Mouse (Mus musculus) neural tube, embryonic 15.5 days (tissue): ENCODE results near the gene Fam178b. TPM values are rescaled to one million over a fixed set of nuclear protein-coding genes. Genes with fewer than 3 reads are reported as not detected.
"Not testable (repeated sequence)": the region's sequence is repeated elsewhere in the genome, so short reads cannot be mapped to it uniquely, and the experiment has no call there.

Experiments used
- ATAC-seq: fragments of 200-750 bp; cut with Nextera tagmentation; 2 replicates; pipeline ENCODE4 v1.8.0; 2017; ENCODE audit warnings: mild to moderate bottlenecking, moderate TSS enrichment, moderate library complexity; ENCODE audit not compliant: low FRiP score
- H3K27ac ChIP-seq: fragments of 300-500 bp; sonication (generic); replicated peaks from 2 replicates; pipeline ENCODE4 v1.5.1; 2015; ENCODE audit warnings: mild to moderate bottlenecking, inconsistent platforms
- H3K27me3 ChIP-seq: fragments of 300-500 bp; sonication (generic); replicated peaks from 2 replicates; pipeline ENCODE4 v1.6.1; 2015; ENCODE audit warnings: inconsistent platforms
- H3K36me3 ChIP-seq: fragments of 300-500 bp; sonication (generic); 2 replicates; pipeline ENCODE4 v1.6.1; 2015; ENCODE audit warnings: inconsistent platforms
- H3K4me1 ChIP-seq: fragments of 300-500 bp; sonication (generic); 2 replicates; pipeline ENCODE4 v1.6.1; 2015; ENCODE audit warnings: inconsistent platforms
- H3K4me2 ChIP-seq: fragments of 300-500 bp; sonication (generic); 2 replicates; pipeline ENCODE4 v1.6.1; 2015; ENCODE audit warnings: inconsistent platforms, mild to moderate bottlenecking, moderate library complexity
- H3K4me3 ChIP-seq: fragments of 300-500 bp; sonication (generic); replicated peaks from 2 replicates; pipeline ENCODE4 v1.5.1; 2015; ENCODE audit warnings: mild to moderate bottlenecking, inconsistent platforms
- H3K9ac ChIP-seq: fragments of 300-500 bp; sonication (generic); replicated peaks from 2 replicates; pipeline ENCODE4 v1.6.1; 2015; ENCODE audit warnings: mild to moderate bottlenecking, inconsistent platforms
- H3K9me3 ChIP-seq: fragments of 300-500 bp; sonication (generic); replicated peaks from 2 replicates; pipeline ENCODE4 v1.6.1; 2016; ENCODE audit warnings: inconsistent platforms
- WGBS: fragments of 180-500 bp; shearing (Covaris S2); methylation state at CpG from one replicate; pipeline ENCODE4 v1.1.7; 2015; ENCODE audit warnings: mixed read lengths; 5-methylcytosine and 5-hydroxymethylcytosine counted together
- polyA plus RNA-seq: library from polyadenylated mRNA; unstranded; fragments of >200 nt; fragmentation: Nextera tagmentation; extraction: Ambion mirVana; gene quantifications from 2 replicates; pipeline ENCODE4 v1.2.1, GENCODE M21; 2015

The Fam178b gene
- polyA plus RNA-seq, 1 experiment from 2014 or later = 0.27 TPM

- H3K4me3 ChIP-seq, H3K9ac ChIP-seq, H3K27me3 ChIP-seq, H3K36me3 ChIP-seq, ATAC-seq, H3K4me2 ChIP-seq, H3K4me1 ChIP-seq, H3K9me3 ChIP-seq, H3K27ac ChIP-seq: not testable (repeated sequence)
- 62% methylated on average over 4 of the region's 4 CpGs for WGBS
Observed at GRCm38 (mm10) chr1:36668007-36668406, 15.0 kb downstream of the Fam178b start.

GRCm38 (mm10) chr1:36665934-36666333, 17.0 kb downstream of the Fam178b start:
- 41% methylated on average over 4 of the region's 4 CpGs for WGBS
- no peaks in the 10 kb centered on the region for H3K27me3 ChIP-seq
- H3K4me2 ChIP-seq = no peak overlapping the region
- no peaks in the 10 kb centered on the region for H3K9me3 ChIP-seq
- no peak overlapping the region for H3K27ac ChIP-seq
- H3K4me3 ChIP-seq = no peak overlapping the region
- H3K36me3 ChIP-seq = no peaks in the 10 kb centered on the region
- H3K4me1 ChIP-seq = no peaks in the 10 kb centered on the region
- ATAC-seq = no peak
- H3K9ac ChIP-seq = no peak overlapping the region

- Histone ChIP-seq H3K4me2 (no peak overlapping the region), H3K4me1 (no peaks in the 10 kb centered on the region), H3K27me3 (no peaks in the 10 kb centered on the region), H3K36me3 (no peaks in the 10 kb centered on the region), H3K9ac (no peak overlapping the region), H3K4me3 (no peak overlapping the region), H3K27ac (no peak overlapping the region), H3K9me3 (no peaks in the 10 kb centered on the region)
- ATAC-seq = no peak
- WGBS = 66% methylated on average over 11 of the region's 11 CpGs
Observed at GRCm38 (mm10) chr1:36665165-36665723, 17.7 kb downstream of the Fam178b start.

- Histone ChIP-seq H3K4me2 (no peak overlapping the region), H3K27me3 (no peaks in the 10 kb centered on the region), H3K36me3 (no peaks in the 10 kb centered on the region), H3K4me1 (no peaks in the 10 kb centered on the region), H3K9me3 (no peaks in the 10 kb centered on the region), H3K9ac (no peak overlapping the region), H3K27ac (no peak overlapping the region), H3K4me3 (no peak overlapping the region)
- no peak for ATAC-seq
- WGBS = 76% methylated on average over 4 of the region's 4 CpGs
Observed at GRCm38 (mm10) chr1:36664457-36664856, 18.5 kb downstream of the Fam178b start.

GRCm38 (mm10) chr1:36658621-36659399, 24.2 kb downstream of the Fam178b start:
- Histone ChIP-seq H3K4me1 (no peaks in the 10 kb centered on the region), H3K36me3 (no peaks in the 10 kb centered on the region), H3K9me3 (no peaks in the 10 kb centered on the region), H3K4me2 (no peak overlapping the region), H3K9ac (no peak overlapping the region), H3K27ac (no peak overlapping the region), H3K27me3 (no peaks in the 10 kb centered on the region), H3K4me3 (no peak overlapping the region)
- no peak for ATAC-seq
- WGBS = 85% methylated on average over 7 of the region's 7 CpGs

GRCm38 (mm10) chr1:36657658-36658415, 25.1 kb downstream of the Fam178b start:
- no peaks in the 10 kb centered on the region for H3K27me3 ChIP-seq
- 81% methylated on average over 4 of the region's 4 CpGs for WGBS
- H3K4me2 ChIP-seq = no peak overlapping the region
- no peaks in the 10 kb centered on the region for H3K36me3 ChIP-seq
- no peak overlapping the region for H3K4me3 ChIP-seq
- H3K9me3 ChIP-seq = no peaks in the 10 kb centered on the region
- no peak overlapping the region for H3K9ac ChIP-seq
- no peak for ATAC-seq
- no peaks in the 10 kb centered on the region for H3K4me1 ChIP-seq
- no peak overlapping the region for H3K27ac ChIP-seq

GRCm38 (mm10) chr1:36656233-36656632, 26.8 kb downstream of the Fam178b start:
- no peak for ATAC-seq
- no peak overlapping the region for H3K27ac ChIP-seq
- H3K4me1 ChIP-seq = no peaks in the 10 kb centered on the region
- H3K4me2 ChIP-seq = no peak overlapping the region
- no peaks in the 10 kb centered on the region for H3K36me3 ChIP-seq
- H3K27me3 ChIP-seq = no peaks in the 10 kb centered on the region
- no peaks in the 10 kb centered on the region for H3K9me3 ChIP-seq
- 95% methylated on average over 3 of the region's 3 CpGs for WGBS
- H3K9ac ChIP-seq = no peak overlapping the region
- no peak overlapping the region for H3K4me3 ChIP-seq

GRCm38 (mm10) chr1:36655039-36655438, 27.9 kb downstream of the Fam178b start:
- Histone ChIP-seq H3K9ac (no peak overlapping the region), H3K27ac (no peak overlapping the region), H3K36me3 (no peaks in the 10 kb centered on the region), H3K27me3 (no peaks in the 10 kb centered on the region), H3K4me1 (no peaks in the 10 kb centered on the region), H3K4me2 (no peak overlapping the region), H3K4me3 (no peak overlapping the region), H3K9me3 (no peaks in the 10 kb centered on the region)
- no peak for ATAC-seq
- WGBS = 82% methylated on average over 5 of the region's 5 CpGs

GRCm38 (mm10) chr1:36647631-36648030, 35.4 kb downstream of the Fam178b start:
- H3K27me3 ChIP-seq = no peaks in the 10 kb centered on the region
- no peak for ATAC-seq
- WGBS = 60% methylated on average over 5 of the region's 5 CpGs
- H3K4me3 ChIP-seq = no peak overlapping the region
- H3K4me2 ChIP-seq = no peak overlapping the region
- H3K9ac ChIP-seq = no peak overlapping the region
- H3K9me3 ChIP-seq = no peaks in the 10 kb centered on the region
- H3K36me3 ChIP-seq = no peaks in the 10 kb centered on the region
- no peak overlapping the region for H3K27ac ChIP-seq
- no peaks in the 10 kb centered on the region for H3K4me1 ChIP-seq

GRCm38 (mm10) chr1:36646285-36646684, 36.7 kb downstream of the Fam178b start:
- no peaks in the 10 kb centered on the region for H3K36me3 ChIP-seq
- H3K27ac ChIP-seq = no peak overlapping the region
- H3K4me3 ChIP-seq = no peak overlapping the region
- no peaks in the 10 kb centered on the region for H3K9me3 ChIP-seq
- H3K4me2 ChIP-seq = no peak overlapping the region
- H3K27me3 ChIP-seq = no peaks in the 10 kb centered on the region
- H3K4me1 ChIP-seq = no peaks in the 10 kb centered on the region
- no peak overlapping the region for H3K9ac ChIP-seq
- ATAC-seq = no peak
- WGBS = 62% methylated on average over 3 of the region's 3 CpGs

GRCm38 (mm10) chr1:36644615-36645007, 38.4 kb downstream of the Fam178b start:
- H3K27me3 ChIP-seq = no peaks in the 10 kb centered on the region
- WGBS = 88% methylated on average over 9 of the region's 9 CpGs

More at GRCm38 (mm10) chr1:36644615-36645007, 38.4 kb downstream of the Fam178b start:
- H3K36me3 ChIP-seq = no peaks in the 10 kb centered on the region
- no peak overlapping the region for H3K4me2 ChIP-seq
- no peaks in the 10 kb centered on the region for H3K9me3 ChIP-seq
- no peak overlapping the region for H3K4me3 ChIP-seq
- H3K9ac ChIP-seq = no peak overlapping the region
- ATAC-seq = no peak
- no peaks in the 10 kb centered on the region for H3K4me1 ChIP-seq
- H3K27ac ChIP-seq = no peak overlapping the region
